Mouse (Mus musculus) limb, embryonic 14.5 days (tissue): ENCODE data around the gene Aox1. TPM values are rescaled to one million over a fixed set of nuclear protein-coding genes. Genes with fewer than 3 reads are reported as not detected.

ENCODE experiments used
- ATAC-seq: fragments of 200-750 bp; cut with Nextera tagmentation; 2 replicates; pipeline ENCODE4 v1.8.0; 2017; ENCODE audit warnings: low read depth, moderate number of reproducible peaks, moderate TSS enrichment; ENCODE audit not compliant: low FRiP score
- DNase-seq: peaks from one replicate; pipeline ENCODE4 v3.0.0-alpha.2; 2015; ENCODE audit warnings: low spot score
- H3K27ac ChIP-seq: fragments of 300-500 bp; sonication (generic); replicated peaks from 2 replicates; pipeline ENCODE4 v1.5.1; 2014; ENCODE audit warnings: low read depth, mild to moderate bottlenecking, low read length, moderate library complexity, mixed read lengths
- H3K27me3 ChIP-seq: fragments of 300-500 bp; sonication (generic); 2 replicates; pipeline ENCODE4 v1.6.1; 2014; ENCODE audit warnings: low read length, mixed read lengths; ENCODE audit not compliant: control insufficient read depth, insufficient read depth
- H3K36me3 ChIP-seq: fragments of 300-500 bp; sonication (generic); 2 replicates; pipeline ENCODE4 v1.6.1; 2014; ENCODE audit warnings: mild to moderate bottlenecking, low read length, moderate library complexity, mixed read lengths; ENCODE audit not compliant: control insufficient read depth, insufficient read depth
- H3K4me1 ChIP-seq: fragments of 300-500 bp; sonication (generic); 2 replicates; pipeline ENCODE4 v1.6.1; 2014; ENCODE audit warnings: antibody characterized with exemption, low read length, mixed read lengths; ENCODE audit not compliant: control insufficient read depth, insufficient read depth
- H3K4me2 ChIP-seq: fragments of 300-500 bp; sonication (generic); replicated peaks from 2 replicates; pipeline ENCODE4 v1.6.1; 2014; ENCODE audit warnings: low read depth, mild to moderate bottlenecking, low read length, moderate library complexity; ENCODE audit not compliant: severe bottlenecking
- H3K4me3 ChIP-seq: fragments of 300-500 bp; sonication (generic); replicated peaks from 2 replicates; pipeline ENCODE4 v1.5.1; 2014; ENCODE audit warnings: low read length
- H3K9ac ChIP-seq: fragments of 300-500 bp; sonication (generic); 2 replicates; pipeline ENCODE4 v1.6.1; 2014; ENCODE audit warnings: mild to moderate bottlenecking, low read depth, low read length, moderate library complexity; ENCODE audit not compliant: severe bottlenecking
- H3K9me3 ChIP-seq: fragments of 300-500 bp; sonication (generic); 2 replicates; pipeline ENCODE4 v1.6.1; 2016; ENCODE audit warnings: low read length; ENCODE audit not compliant: control insufficient read depth
- POLR2A ChIP-seq: fragments of 200-500 bp; IDR thresholded peaks from 2 replicates; pipeline ENCODE4 v1.8.0; 2012; ENCODE audit warnings: inconsistent platforms, mild to moderate bottlenecking, moderate library complexity, borderline replicate concordance; ENCODE audit not compliant: insufficient read depth, insufficient read length; ENCODE audit errors: extremely low read depth
- WGBS: fragments of 180-500 bp; shearing (Covaris S2); extraction: QIAGEN DNeasy Blood & Tissue Kit; methylation state at CpG from one replicate; pipeline ENCODE4 v1.1.7; 2014; 5-methylcytosine and 5-hydroxymethylcytosine counted together
- polyA plus RNA-seq, 2 experiments: library from polyadenylated mRNA; depleted of rRNA in 1 of 2; stranded (reverse) in 1 of 2; unstranded in 1 of 2; fragments of >200 nt; fragmentation: Nextera tagmentation in 1 of 2; extraction: Ambion mirVana in 1 of 2; gene quantifications; 2 replicates each; pipeline versions ENCODE4 v1.2.1 to v1.2.3; 2012 to 2014

Gene Aox1
- polyA plus RNA-seq, 2 experiments: 0.80 to 0.98 TPM

DNA sequence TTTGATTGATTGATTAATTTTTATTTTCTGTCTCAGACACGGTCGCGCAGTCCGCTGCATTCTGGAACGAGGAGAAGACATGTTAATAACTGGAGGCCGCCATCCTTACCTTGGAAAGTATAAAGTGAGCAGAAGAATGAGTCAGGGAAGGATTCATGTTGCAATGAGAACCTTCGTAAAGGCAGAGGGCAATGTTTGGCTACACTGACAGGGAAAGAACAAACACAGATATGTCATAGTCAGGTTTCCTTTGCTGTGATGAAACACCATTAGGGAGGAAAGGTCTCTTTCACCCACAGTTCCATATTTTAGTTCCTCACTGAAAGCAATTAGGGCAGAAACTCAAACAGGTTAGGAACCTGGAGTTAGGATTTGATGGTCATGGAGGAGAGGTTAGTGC is 48.7 kb downstream of the Aox1 start:
- Histone ChIP-seq H3K9ac (no peak overlapping the region), H3K27me3 (no peaks in the 10 kb centered on the region), H3K4me1 (no peaks in the 10 kb centered on the region), H3K9me3 (no peaks in the 10 kb centered on the region), H3K4me3 (no peak overlapping the region), H3K27ac (no peak overlapping the region), H3K4me2 (no peak overlapping the region), H3K36me3 (no peaks in the 10 kb centered on the region)
- ATAC-seq (no peak), DNase-seq (no peak)
- TF ChIP-seq POLR2A: no peak
- 94% methylated on average over 7 of the region's 7 CpGs for WGBS

DNA sequence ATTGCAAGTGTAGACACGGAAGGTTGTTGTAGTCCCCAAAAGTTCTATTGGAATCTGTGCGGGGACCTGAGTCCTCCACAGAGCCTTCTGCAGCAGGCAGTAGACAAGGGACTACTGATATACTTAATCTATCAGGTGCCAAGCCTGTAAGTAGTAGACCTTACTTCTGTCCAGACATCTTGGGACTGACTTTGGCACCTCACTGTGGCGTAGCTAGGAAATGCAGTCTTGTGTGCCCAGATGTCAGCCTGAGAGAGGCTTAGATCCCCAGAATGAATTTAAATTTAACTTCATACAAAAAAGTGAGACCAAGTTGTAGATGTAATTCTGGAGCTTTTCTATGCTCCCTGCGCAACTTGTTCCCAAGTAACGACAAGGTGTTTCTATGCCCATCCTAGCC is 50.0 kb downstream of the Aox1 start:
- Histone ChIP-seq H3K27me3 (no peaks in the 10 kb centered on the region), H3K4me1 (no peaks in the 10 kb centered on the region), H3K4me2 (no peak overlapping the region), H3K4me3 (no peak overlapping the region), H3K9me3 (no peaks in the 10 kb centered on the region), H3K36me3 (no peaks in the 10 kb centered on the region), H3K27ac (no peak overlapping the region), H3K9ac (no peak overlapping the region)
- DNase-seq (no peak), ATAC-seq (no peak)
- 89% methylated on average over 5 of the region's 5 CpGs for WGBS
- TF ChIP-seq POLR2A: no peak

DNA sequence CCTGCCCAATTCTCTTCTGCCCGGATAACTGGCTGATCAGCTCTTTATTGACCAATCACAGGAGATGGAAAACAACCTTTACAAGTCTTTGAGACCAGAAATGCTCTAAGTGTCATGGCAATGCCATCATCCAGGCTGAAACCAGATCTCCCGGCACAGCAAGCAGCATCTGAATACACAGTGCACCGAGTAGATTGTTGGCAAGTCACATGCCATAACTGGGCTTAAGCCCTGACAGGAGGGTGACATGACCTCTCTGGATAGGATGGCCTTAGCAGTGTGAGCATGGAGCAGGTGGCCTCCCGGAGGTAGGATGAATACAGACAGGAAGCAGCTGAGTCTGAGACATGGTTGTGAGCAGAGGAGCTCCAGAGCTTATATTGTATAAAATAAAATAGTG is 50.7 kb downstream of the Aox1 start:
- WGBS: 86% methylated on average over 4 of the region's 4 CpGs
- no peak for TF ChIP-seq POLR2A

DNA sequence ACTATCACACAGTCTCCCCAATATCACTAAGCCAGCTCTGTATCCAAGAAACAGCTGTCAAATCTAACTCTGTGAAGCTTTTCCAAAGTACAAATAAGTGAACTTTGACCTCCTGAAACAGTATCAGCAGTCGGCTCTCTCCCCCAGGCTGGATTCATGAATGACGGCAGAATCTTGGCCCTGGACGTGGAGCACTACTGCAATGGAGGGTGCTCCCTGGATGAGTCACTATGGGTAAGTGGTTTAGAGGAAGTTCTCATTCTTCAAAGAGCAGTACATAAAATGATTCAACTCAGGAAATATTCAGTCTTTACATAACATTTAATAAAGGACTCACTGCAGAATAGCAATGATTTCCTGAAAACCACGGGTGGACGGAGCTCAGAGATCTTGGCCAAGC is 51.6 kb downstream of the Aox1 start:
- Histone ChIP-seq H3K4me2 (no peak overlapping the region), H3K27ac (no peak overlapping the region), H3K4me3 (no peak overlapping the region), H3K9me3 (no peaks in the 10 kb centered on the region), H3K36me3 (no peaks in the 10 kb centered on the region), H3K4me1 (no peaks in the 10 kb centered on the region), H3K27me3 (no peaks in the 10 kb centered on the region), H3K9ac (no peak overlapping the region)
- no peak for DNase-seq
- no peak for TF ChIP-seq POLR2A
- 86% methylated on average over 5 of the region's 5 CpGs for WGBS
- ATAC-seq: no peak

More for the DNA sequence above, 50.7 kb downstream of the Aox1 start:
- Histone ChIP-seq H3K27ac (no peak overlapping the region), H3K4me2 (no peak overlapping the region), H3K4me1 (no peaks in the 10 kb centered on the region), H3K4me3 (no peak overlapping the region), H3K36me3 (no peaks in the 10 kb centered on the region), H3K9me3 (no peaks in the 10 kb centered on the region), H3K9ac (no peak overlapping the region), H3K27me3 (no peaks in the 10 kb centered on the region)
- DNase-seq: no peak
- no peak for ATAC-seq

DNA sequence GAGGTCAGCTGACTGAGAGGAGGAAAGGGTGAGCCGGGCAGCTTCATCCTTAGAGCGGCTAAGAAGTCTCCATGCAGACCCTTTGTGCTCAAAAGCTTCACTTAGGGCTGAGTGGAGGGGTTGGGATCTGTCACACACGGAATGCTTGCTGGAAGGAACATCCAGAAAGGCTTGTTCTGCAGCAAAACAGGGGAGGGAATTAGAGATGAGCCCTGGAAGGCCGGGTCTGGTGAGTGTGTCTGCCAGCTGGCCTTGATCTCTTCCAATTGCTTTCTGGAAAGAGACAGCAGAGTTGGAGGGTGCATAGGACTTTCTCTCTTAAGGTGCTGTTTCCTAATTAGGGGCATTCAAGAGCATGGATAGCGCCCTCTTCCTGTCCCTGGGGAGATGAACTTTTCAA is 59.6 kb downstream of the Aox1 start:
- Histone ChIP-seq H3K4me2 (no peak overlapping the region), H3K36me3 (no peaks in the 10 kb centered on the region), H3K4me3 (no peak overlapping the region), H3K27ac (no peak overlapping the region), H3K9me3 (no peaks in the 10 kb centered on the region), H3K27me3 (no peaks in the 10 kb centered on the region), H3K9ac (no peak overlapping the region), H3K4me1 (no peaks in the 10 kb centered on the region)
- no peak for TF ChIP-seq POLR2A
- no peak for ATAC-seq
- no peak for DNase-seq
- 47% methylated on average over 5 of the region's 5 CpGs for WGBS

DNA sequence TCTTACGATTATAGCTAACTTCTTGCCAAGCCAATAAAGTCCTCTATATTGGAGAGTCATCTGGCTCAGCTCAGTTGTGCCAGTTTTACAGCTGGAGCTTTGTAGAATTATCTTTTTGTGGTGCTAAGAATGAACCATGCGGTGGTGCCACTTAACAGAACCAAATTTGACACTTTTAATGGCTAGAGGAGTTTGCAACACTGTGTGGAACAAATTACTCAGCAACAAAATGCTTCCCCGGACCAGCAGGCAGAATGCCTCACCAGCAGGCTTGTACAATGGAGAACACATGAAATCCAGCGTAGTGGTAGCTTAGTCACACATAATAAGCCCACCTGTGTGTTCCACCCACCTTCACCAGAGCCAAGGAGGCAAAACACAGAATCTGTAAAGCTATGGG is 60.5 kb downstream of the Aox1 start:
- no peaks in the 10 kb centered on the region for H3K27me3 ChIP-seq
- no peaks in the 10 kb centered on the region for H3K9me3 ChIP-seq
- no peak overlapping the region for H3K4me3 ChIP-seq
- no peaks in the 10 kb centered on the region for H3K36me3 ChIP-seq
- H3K9ac ChIP-seq: no peak overlapping the region
- no peak overlapping the region for H3K4me2 ChIP-seq
- ATAC-seq (no peak), DNase-seq (no peak)
- WGBS: 39% methylated on average over 4 of the region's 4 CpGs
- TF ChIP-seq POLR2A: no peak
- H3K27ac ChIP-seq: no peak overlapping the region
- H3K4me1 ChIP-seq: no peaks in the 10 kb centered on the region
